Mouse (Mus musculus): ENCODE data around the gene H2-T3.

GRCm38 (mm10) chr17:36182212-36182611 is 7.9 kb downstream of the H2-T3 start:
- TF ChIP-seq CTCF (IDR thresholded peaks at IDR 0.05; ENCODE audit: borderline replicate concordance, insufficient read depth, low read length) (no peak), POLR2A (IDR thresholded peaks at IDR 0.05; ENCODE audit: low read depth, low read length) (no peak)

All from embryonic fibroblast, embryonic 13.5 days (primary cell).